Mouse (Mus musculus) midbrain, embryonic 14.5 days (tissue): ENCODE results near the gene Insr. TPM values are rescaled to one million over a fixed set of nuclear protein-coding genes. Genes with fewer than 3 reads are reported as not detected.

Experiments used
- ATAC-seq: fragments of 200-750 bp; cut with Nextera tagmentation; 2 replicates; pipeline ENCODE4 v1.8.0; 2017; ENCODE audit warnings: moderate number of reproducible peaks, moderate library complexity; ENCODE audit not compliant: low FRiP score, low TSS enrichment
- DNase-seq: peaks from one replicate; pipeline ENCODE4 v3.0.0-alpha.2; 2015
- H3K27ac ChIP-seq: fragments of 300-500 bp; sonication (generic); replicated peaks from 2 replicates; pipeline ENCODE4 v1.5.1; 2014; ENCODE audit warnings: mild to moderate bottlenecking, low read depth, low read length, moderate library complexity
- H3K27me3 ChIP-seq: fragments of 300-500 bp; sonication (generic); 2 replicates; pipeline ENCODE4 v1.6.1; 2014; ENCODE audit warnings: low read length, control low read depth, mixed read lengths; ENCODE audit not compliant: control insufficient read depth, insufficient read depth
- H3K36me3 ChIP-seq: fragments of 300-500 bp; sonication (generic); 2 replicates; pipeline ENCODE4 v1.6.1; 2014; ENCODE audit warnings: low read length, control low read depth; ENCODE audit not compliant: control insufficient read depth, insufficient read depth
- H3K4me1 ChIP-seq: fragments of 300-500 bp; sonication (generic); 2 replicates; pipeline ENCODE4 v1.6.1; 2014; ENCODE audit warnings: mild to moderate bottlenecking, antibody characterized with exemption, low read length, control low read depth; ENCODE audit not compliant: control insufficient read depth, insufficient read depth
- H3K4me2 ChIP-seq: fragments of 300-500 bp; sonication (generic); 2 replicates; pipeline ENCODE4 v1.6.1; 2014; ENCODE audit warnings: mild to moderate bottlenecking, low read length, moderate library complexity
- H3K4me3 ChIP-seq: fragments of 300-500 bp; sonication (generic); replicated peaks from 2 replicates; pipeline ENCODE4 v1.5.1; 2014; ENCODE audit warnings: low read depth, low read length
- H3K9ac ChIP-seq: fragments of 300-500 bp; sonication (generic); replicated peaks from 2 replicates; pipeline ENCODE4 v1.6.1; 2014; ENCODE audit warnings: mild to moderate bottlenecking, low read length, moderate library complexity
- H3K9me3 ChIP-seq: fragments of 300-500 bp; sonication (generic); 2 replicates; pipeline ENCODE4 v1.6.1; 2016; ENCODE audit warnings: low read length, control low read depth, mixed read lengths; ENCODE audit not compliant: control insufficient read depth
- WGBS: fragments of 180-500 bp; shearing (Covaris S2); extraction: QIAGEN DNeasy Blood & Tissue Kit; methylation state at CpG from one replicate; pipeline ENCODE4 v1.1.7; 2014; 5-methylcytosine and 5-hydroxymethylcytosine counted together
- polyA plus RNA-seq: library from polyadenylated mRNA; unstranded; fragments of >200 nt; fragmentation: Nextera tagmentation; extraction: Ambion mirVana; gene quantifications from 2 replicates; pipeline ENCODE4 v1.2.1, GENCODE M21; 2014

The Insr gene
- polyA plus RNA-seq, 1 experiment from 2014 or later: 55.0 TPM

- WGBS: 88% methylated on average over 5 of the region's 5 CpGs
- Histone ChIP-seq H3K9ac (no peak overlapping the region), H3K27ac (no peak overlapping the region), H3K4me3 (no peak overlapping the region), H3K9me3 (no peaks in the 10 kb centered on the region), H3K36me3 (peaks cover 8% of the 10 kb centered on the region; the same call in 1 of the 2 replicates), H3K4me2 (no peak overlapping the region), H3K4me1 (no peaks in the 10 kb centered on the region), H3K27me3 (no peaks in the 10 kb centered on the region)
- no peak for DNase-seq
- no peak for ATAC-seq
These were observed 30.7 kb downstream of the Insr start for GRCm38 (mm10) chr8:3248704-3249103.

GRCm38 (mm10) chr8:3247129-3247528 lies 32.3 kb downstream of the Insr start:
- ATAC-seq (no peak), DNase-seq (no peak)
- no peaks in the 10 kb centered on the region for H3K27me3 ChIP-seq
- H3K27ac ChIP-seq: no peak overlapping the region
- H3K4me2 ChIP-seq: no peak overlapping the region
- 91% methylated on average over 1 of the region's 1 CpGs for WGBS
- no peak overlapping the region for H3K4me3 ChIP-seq
- no peak overlapping the region for H3K9ac ChIP-seq
- H3K4me1 ChIP-seq: no peaks in the 10 kb centered on the region
- no peaks in the 10 kb centered on the region for H3K9me3 ChIP-seq
- H3K36me3 ChIP-seq: 0 out of 2 replicates have a peak, but pooled peaks cover 4% of the 10 kb centered on the region

GRCm38 (mm10) chr8:3243229-3243628 lies 36.2 kb downstream of the Insr start:
- 83% methylated on average over 4 of the region's 4 CpGs for WGBS
- Histone ChIP-seq H3K4me1 (no peaks in the 10 kb centered on the region), H3K4me3 (no peak overlapping the region), H3K4me2 (no peak overlapping the region), H3K27ac (no peak overlapping the region), H3K9ac (no peak overlapping the region), H3K9me3 (no peaks in the 10 kb centered on the region), H3K27me3 (no peaks in the 10 kb centered on the region), H3K36me3 (0 out of 2 replicates have a peak, but pooled peaks cover under 1% of the 10 kb centered on the region)
- ATAC-seq (no peak), DNase-seq (no peak)

GRCm38 (mm10) chr8:3240725-3241124 lies 38.7 kb downstream of the Insr start:
- no peak for DNase-seq
- 99% methylated on average over 3 of the region's 3 CpGs for WGBS
- Histone ChIP-seq H3K4me3 (no peak overlapping the region), H3K27me3 (no peaks in the 10 kb centered on the region), H3K9me3 (no peaks in the 10 kb centered on the region), H3K4me1 (no peaks in the 10 kb centered on the region), H3K36me3 (no peaks in the 10 kb centered on the region), H3K27ac (no peak overlapping the region), H3K9ac (no peak overlapping the region), H3K4me2 (no peak overlapping the region)
- no peak for ATAC-seq

- H3K4me3 ChIP-seq: no peak overlapping the region
- no peak overlapping the region for H3K4me2 ChIP-seq
- ATAC-seq (no peak), DNase-seq (no peak)
- H3K27ac ChIP-seq: no peak overlapping the region
- H3K36me3 ChIP-seq: no peaks in the 10 kb centered on the region
- no peak overlapping the region for H3K9ac ChIP-seq
- WGBS: 93% methylated on average over 3 of the region's 3 CpGs
- no peaks in the 10 kb centered on the region for H3K27me3 ChIP-seq
- no peaks in the 10 kb centered on the region for H3K4me1 ChIP-seq
- no peaks in the 10 kb centered on the region for H3K9me3 ChIP-seq
These were observed 39.8 kb downstream of the Insr start for GRCm38 (mm10) chr8:3239641-3240040.

GRCm38 (mm10) chr8:3238792-3239191 lies 40.6 kb downstream of the Insr start:
- Histone ChIP-seq H3K27ac (no peak overlapping the region), H3K4me3 (no peak overlapping the region), H3K4me1 (no peaks in the 10 kb centered on the region), H3K4me2 (no peak overlapping the region), H3K27me3 (no peaks in the 10 kb centered on the region), H3K9ac (no peak overlapping the region), H3K9me3 (no peaks in the 10 kb centered on the region), H3K36me3 (no peaks in the 10 kb centered on the region)
- WGBS: 91% methylated on average over 3 of the region's 3 CpGs
- no peak for DNase-seq
- no peak for ATAC-seq

- 83% methylated on average over 5 of the region's 5 CpGs for WGBS
These were observed 42.1 kb downstream of the Insr start for GRCm38 (mm10) chr8:3237319-3237718.

GRCm38 (mm10) chr8:3236277-3236676 lies 43.1 kb downstream of the Insr start:
- Histone ChIP-seq H3K9me3 (no peaks in the 10 kb centered on the region), H3K4me3 (no peak overlapping the region), H3K4me1 (no peaks in the 10 kb centered on the region), H3K27me3 (no peaks in the 10 kb centered on the region), H3K9ac (no peak overlapping the region), H3K27ac (no peak overlapping the region), H3K36me3 (no peaks in the 10 kb centered on the region), H3K4me2 (no peak overlapping the region)
- WGBS: 83% methylated on average over 3 of the region's 3 CpGs
- ATAC-seq: no peak
- DNase-seq: no peak

More at GRCm38 (mm10) chr8:3237319-3237718, 42.1 kb downstream of the Insr start:
- ATAC-seq (no peak), DNase-seq (no peak)
- H3K4me1 ChIP-seq: no peaks in the 10 kb centered on the region
- no peak overlapping the region for H3K27ac ChIP-seq
- no peak overlapping the region for H3K9ac ChIP-seq
- H3K36me3 ChIP-seq: no peaks in the 10 kb centered on the region
- no peak overlapping the region for H3K4me3 ChIP-seq
- no peak overlapping the region for H3K4me2 ChIP-seq
- no peaks in the 10 kb centered on the region for H3K9me3 ChIP-seq
- H3K27me3 ChIP-seq: no peaks in the 10 kb centered on the region

- Histone ChIP-seq H3K4me1 (no peaks in the 10 kb centered on the region), H3K27me3 (no peaks in the 10 kb centered on the region), H3K4me2 (no peak overlapping the region), H3K4me3 (no peak overlapping the region), H3K9ac (no peak overlapping the region), H3K27ac (no peak overlapping the region), H3K9me3 (no peaks in the 10 kb centered on the region), H3K36me3 (no peaks in the 10 kb centered on the region)
- 87% methylated on average over 3 of the region's 3 CpGs for WGBS
- DNase-seq (no peak), ATAC-seq (no peak)
These were observed 44.8 kb downstream of the Insr start for GRCm38 (mm10) chr8:3234569-3234968.
